Mouse (Mus musculus) brain, embryonic 14.5 days (tissue): ENCODE data around the gene Kit.

Source experiments
- CTCF ChIP-seq: fragments of 200-500 bp; IDR thresholded peaks from 2 replicates; pipeline ENCODE4 v1.5.1; 2012; ENCODE audit warnings: inconsistent platforms, mild to moderate bottlenecking, moderate library complexity, borderline replicate concordance; ENCODE audit not compliant: insufficient read depth, insufficient read length; ENCODE audit errors: extremely low read depth
- POLR2A ChIP-seq: fragments of 200-500 bp; IDR thresholded peaks from 2 replicates; pipeline ENCODE4 v1.6.1; 2012; ENCODE audit warnings: mild to moderate bottlenecking, inconsistent platforms, borderline replicate concordance; ENCODE audit not compliant: poor library complexity, insufficient read depth, insufficient read length, severe bottlenecking; ENCODE audit errors: extremely low read depth

DNA sequence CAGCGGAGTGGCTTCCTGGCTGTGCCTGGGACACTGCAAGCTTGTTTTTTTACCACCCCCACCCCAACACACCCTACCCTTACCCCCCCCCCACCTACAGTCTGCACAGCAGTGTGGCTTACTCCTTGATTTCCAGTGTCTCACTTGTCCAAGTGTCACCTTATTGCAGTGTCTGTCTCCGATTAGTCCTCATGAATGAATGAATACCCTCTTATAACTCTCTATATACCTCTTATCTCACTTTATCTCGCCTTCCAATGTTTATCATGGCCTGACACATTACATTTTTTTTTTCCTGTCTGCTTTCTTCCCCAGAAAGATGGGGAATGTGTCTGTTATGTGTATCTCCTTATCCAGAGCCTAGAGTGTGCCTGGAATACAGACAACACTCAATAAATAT lies 38.6 kb upstream of the Kit start:
- no peak for TF ChIP-seq CTCF
- TF ChIP-seq POLR2A: no peak
